Mouse (Mus musculus) MEL (cell line): ENCODE measurements around the gene S100pbp.

Experiments used
- CTCF ChIP-seq, 3 experiments: IDR thresholded peaks in 2 of 3; conservative IDR thresholded peaks in 1 of 3; 2 replicates each; pipeline ENCODE4 v1.5.1; 2011 to 2012; ENCODE audit warnings: low read length in 3 of 3, low read depth in 2 of 3, mild to moderate bottlenecking in 2 of 3, improper control_type of control experiment in 1 of 3, inconsistent platforms in 1 of 3, mixed read lengths in 1 of 3, moderate library complexity in 1 of 3; ENCODE audit not compliant: control insufficient read depth in 1 of 3, insufficient read depth in 1 of 3, poor library complexity in 1 of 3, severe bottlenecking in 1 of 3
- E2F4 ChIP-seq: IDR thresholded peaks from 2 replicates; pipeline ENCODE4 v1.6.1; 2011; ENCODE audit warnings: low read depth, low read length, improper control_type of control experiment, borderline replicate concordance
- ELF1 ChIP-seq: IDR thresholded peaks from 2 replicates; pipeline ENCODE4 v1.6.1; 2014; ENCODE audit warnings: low read depth, mild to moderate bottlenecking, inconsistent platforms, low read length, improper control_type of control experiment, moderate library complexity
- EP300 ChIP-seq, 2 experiments: IDR thresholded peaks; 2 replicates each; pipeline ENCODE4 v1.6.1; 2011; ENCODE audit warnings: improper control_type of control experiment in 2 of 2, low read length in 2 of 2, low read depth in 1 of 2, mild to moderate bottlenecking in 1 of 2
- GATA1 ChIP-seq: IDR thresholded peaks from 2 replicates; pipeline ENCODE4 v1.6.1; 2011; ENCODE audit warnings: low read depth, low read length, improper control_type of control experiment
- MAX ChIP-seq: IDR thresholded peaks from 2 replicates; pipeline ENCODE4 v1.6.1; 2011; ENCODE audit warnings: low read length, improper control_type of control experiment
- MYC ChIP-seq: IDR thresholded peaks from 2 replicates; pipeline ENCODE4 v1.6.1; 2011; ENCODE audit warnings: low read depth, mild to moderate bottlenecking, low read length, improper control_type of control experiment, moderate library complexity
- POLR2A ChIP-seq, 2 experiments: IDR thresholded peaks; 2 replicates each; pipeline ENCODE4 v1.6.1; 2011 to 2012; ENCODE audit warnings: low read length in 2 of 2, mild to moderate bottlenecking in 2 of 2, control low read depth in 1 of 2, improper control_type of control experiment in 1 of 2, low read depth in 1 of 2, moderate library complexity in 1 of 2; ENCODE audit not compliant: control insufficient read depth in 1 of 2, insufficient read depth in 1 of 2, poor library complexity in 1 of 2
- RAD21 ChIP-seq: IDR thresholded peaks from 2 replicates; pipeline ENCODE4 v1.6.1; 2011; ENCODE audit warnings: mild to moderate bottlenecking, low read depth, low read length, improper control_type of control experiment
- ZC3H11A ChIP-seq: IDR thresholded peaks from 2 replicates; pipeline ENCODE4 v1.6.1; 2012; ENCODE audit warnings: low read depth, mild to moderate bottlenecking, inconsistent platforms, low read length, improper control_type of control experiment
- ZNF384 ChIP-seq: IDR thresholded peaks from 2 replicates; pipeline ENCODE4 v1.6.1; 2012; ENCODE audit warnings: low read depth, mild to moderate bottlenecking, inconsistent platforms, low read length, improper control_type of control experiment

- TF ChIP-seq GATA1 (0 out of 2 replicates have a peak, but pooled peaks have one; percentile 7), ZNF384 (no peak), ZC3H11A (no peak), ELF1 (no peak), POLR2A (IDR thresholded peaks at IDR 0.05; ENCODE audit: control insufficient read depth in 1 of 2, insufficient read depth in 1 of 2, low read depth in 1 of 2, low read length in 2 of 2, poor library complexity in 1 of 2) (no peak), RAD21 (no peak), CTCF (IDR thresholded peaks at IDR 0.05 in 2 of 3, conservative IDR thresholded peaks at IDR 0.05 in 1 of 3; ENCODE audit: control insufficient read depth in 1 of 3, insufficient read depth in 1 of 3, low read depth in 2 of 3, low read length in 3 of 3, poor library complexity in 1 of 3, severe bottlenecking in 1 of 3) (no peak), MAX (peak; percentile 74), E2F4 (no peak), MYC (no peak; the same call in 1 of the 2 replicates), EP300 (IDR thresholded peaks at IDR 0.05; ENCODE audit: low read depth in 1 of 2, low read length in 2 of 2) (peak in 1 of 2 experiments; percentile 20; a peak in 1 of 4 replicates)
Observed at GRCm38 (mm10) chr4:129128582-129129338, 60.8 kb downstream of the S100pbp start.
